Mouse (Mus musculus) spleen, adult 12 weeks (tissue): ENCODE data around the gene Acss2.

Experiments used
- DNase-seq: peaks from one replicate; pipeline ENCODE4 v3.0.0; 2022; ENCODE audit warnings: low spot score

Gene Acss2

GRCm38 (mm10) chr2:155628519-155628918 lies 110.8 kb downstream of the Acss2 start:
- DNase-seq, result no peak

GRCm38 (mm10) chr2:155629231-155629661 lies 111.5 kb downstream of the Acss2 start:
- no peak for DNase-seq

GRCm38 (mm10) chr2:155630153-155630552 lies 112.4 kb downstream of the Acss2 start:
- no peak for DNase-seq

GRCm38 (mm10) chr2:155630590-155631416 lies 113.1 kb downstream of the Acss2 start:
- DNase-seq, result no peak

GRCm38 (mm10) chr2:155632138-155632936 lies 114.6 kb downstream of the Acss2 start:
- DNase-seq, result no peak

- DNase-seq, result no peak
Measured at GRCm38 (mm10) chr2:155633121-155633520, 115.4 kb downstream of the Acss2 start.

GRCm38 (mm10) chr2:155633731-155634130 lies 116.0 kb downstream of the Acss2 start:
- no peak for DNase-seq

GRCm38 (mm10) chr2:155634562-155634961 lies 116.8 kb downstream of the Acss2 start:
- no peak for DNase-seq
